Mouse (Mus musculus) thymus, postnatal 10 days (tissue): Measurements from ENCODE around the gene Entr1.
A peak's percentile ranks its signal among the peaks of the same experiment; 100 is the strongest.

Experiments used
- DNase-seq, 2 experiments: peaks; one replicate each; pipeline ENCODE4 v3.0.0; 2021; ENCODE audit warnings: low spot score in 2 of 2

Entr1 gene

DNA sequence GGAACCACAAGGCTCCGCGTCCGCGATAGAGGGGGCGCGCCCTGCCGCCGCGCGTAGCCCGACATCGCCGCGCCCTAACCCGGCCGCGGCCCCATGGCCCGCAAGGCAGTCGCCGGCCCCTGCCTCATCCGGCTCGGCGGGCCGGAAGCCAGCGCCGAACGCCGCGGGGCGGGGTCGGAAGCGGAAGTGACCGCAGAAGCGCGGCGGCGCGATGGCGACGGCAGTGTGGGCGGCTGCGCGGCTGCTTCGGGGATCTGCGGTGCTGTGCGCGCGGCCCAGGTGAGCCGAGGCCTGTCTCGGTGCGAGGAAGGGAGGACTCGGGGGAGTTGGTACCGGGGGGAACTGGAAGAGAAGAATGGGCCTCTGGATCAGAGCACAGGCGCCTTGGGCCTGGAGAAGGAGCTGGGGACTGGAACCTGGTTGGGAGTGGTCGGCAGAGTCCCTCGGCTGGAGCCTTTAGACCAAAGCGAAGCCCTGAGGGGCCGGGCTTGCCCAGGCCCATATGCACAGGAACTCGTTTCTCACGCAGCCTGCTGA, at the start of gene Entr1, which contains the start of gene Pmpca:
Gene Entr1, minus strand, starts transcription at position 163 of the 537 bp plus-strand sequence.
Gene Pmpca, plus strand, starts transcription at position 186 of the 537 bp plus-strand sequence.
- DNase-seq: peak; percentile 74 to 87

- DNase-seq: no peak
Observed at GRCm38 (mm10) chr2:26438373-26438772, 49.3 kb upstream of the Entr1 start.

GRCm38 (mm10) chr2:26437221-26437620, 48.1 kb upstream of the Entr1 start:
- no peak for DNase-seq

DNA sequence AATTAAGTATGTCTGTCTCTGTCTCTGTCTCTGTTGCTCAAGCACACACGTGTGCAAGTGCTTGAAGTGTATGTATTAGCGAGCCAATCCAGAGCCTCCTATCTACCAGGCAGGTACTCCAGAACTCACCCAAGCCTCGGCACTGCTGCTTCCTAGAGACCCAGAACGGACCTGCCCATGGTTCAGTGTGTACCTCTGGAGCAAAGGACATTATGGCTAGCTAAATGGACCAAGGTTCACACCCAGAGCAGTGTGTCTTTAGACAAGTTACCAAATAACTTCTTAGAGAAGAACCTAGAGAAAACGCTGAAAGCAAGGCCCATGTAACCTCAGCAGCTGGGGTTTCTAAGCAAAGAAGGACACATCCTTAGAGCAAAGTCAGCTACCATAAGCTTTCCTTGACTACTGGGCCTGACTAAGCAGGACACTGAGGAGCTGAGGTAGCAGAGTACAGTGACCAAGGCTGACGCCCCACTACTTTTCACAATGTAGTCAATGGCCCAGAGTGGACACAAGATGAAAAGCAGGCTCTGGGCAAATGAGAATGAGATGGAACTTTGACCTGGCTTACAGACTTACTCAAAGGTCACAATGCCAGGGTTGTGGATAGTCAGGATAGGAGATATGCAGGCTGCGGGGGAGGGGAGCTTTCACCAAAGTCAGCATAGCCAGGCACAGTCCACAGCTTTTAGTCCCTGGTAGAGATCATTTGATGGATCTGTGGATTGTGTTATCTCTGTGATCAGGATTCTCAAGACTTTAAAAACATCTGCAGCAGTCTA, 45.9 kb upstream of the Entr1 start:
- DNase-seq: no peak

GRCm38 (mm10) chr2:26429851-26430250, 40.7 kb upstream of the Entr1 start:
- no peak for DNase-seq

GRCm38 (mm10) chr2:26424541-26424940, 35.4 kb upstream of the Entr1 start:
- DNase-seq: no peak

DNA sequence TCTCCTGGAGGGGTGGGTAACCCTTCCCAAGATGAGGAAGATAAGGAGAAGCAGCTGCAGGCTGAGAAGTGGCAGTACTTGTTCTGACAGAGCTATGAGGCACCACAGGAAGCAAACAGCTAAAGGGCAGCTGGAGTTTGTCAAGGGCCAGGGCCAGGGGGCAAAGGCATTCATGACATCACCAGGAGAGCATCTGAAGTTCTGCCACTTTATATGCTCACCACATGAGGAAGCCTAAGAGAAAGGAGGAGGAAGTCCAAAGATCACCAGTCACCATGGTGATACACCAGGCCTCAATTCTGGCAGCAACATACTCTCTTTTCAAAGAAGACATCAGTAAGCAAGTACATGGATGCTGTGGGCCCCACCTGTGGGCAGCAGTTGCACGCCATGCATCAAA, 34.0 kb upstream of the Entr1 start:
- no peak for DNase-seq

GRCm38 (mm10) chr2:26421969-26422368, 32.9 kb upstream of the Entr1 start:
- no peak for DNase-seq

DNA sequence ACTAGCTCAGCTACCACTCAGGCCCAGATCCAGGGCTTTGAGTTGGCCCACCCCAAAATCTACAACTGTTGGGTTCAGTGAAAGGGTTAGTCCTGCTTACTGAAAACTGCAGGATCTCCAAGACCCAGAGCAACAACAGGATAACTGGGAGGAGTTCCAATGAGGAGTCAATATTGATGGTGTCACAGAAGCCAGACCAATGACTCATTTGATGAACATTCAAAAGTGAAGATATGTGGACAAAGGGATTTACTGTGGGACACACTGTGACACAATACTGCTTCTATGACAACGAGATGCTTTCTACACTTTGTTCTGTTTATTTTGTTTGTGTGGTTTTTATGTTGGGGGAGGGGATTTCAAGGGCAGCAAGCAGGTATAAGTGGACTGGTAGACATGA, 29.0 kb upstream of the Entr1 start:
- DNase-seq: no peak

DNA sequence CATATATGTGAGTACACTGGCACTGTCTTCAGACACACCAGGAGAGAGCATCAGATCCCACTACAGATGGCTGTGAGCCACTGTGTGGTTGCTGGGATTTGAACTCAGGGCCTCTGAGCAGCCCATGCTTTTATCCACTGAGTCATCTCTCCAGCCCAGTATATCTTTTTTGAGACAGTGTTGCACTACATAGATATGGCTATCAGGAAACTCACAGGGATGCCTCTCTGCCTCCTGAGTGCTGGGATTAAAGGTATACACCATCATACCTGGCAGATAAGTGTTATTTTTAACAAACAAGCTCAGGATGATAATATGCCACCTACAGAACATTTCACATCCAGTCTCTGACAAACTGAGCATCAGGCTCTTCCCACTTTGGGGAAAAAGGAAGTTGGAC, 27.9 kb upstream of the Entr1 start:
- no peak for DNase-seq

GRCm38 (mm10) chr2:26410931-26411411, 21.9 kb upstream of the Entr1 start:
- DNase-seq: no peak

- DNase-seq: no peak
Observed at GRCm38 (mm10) chr2:26410091-26410490, 21.0 kb upstream of the Entr1 start.

DNA sequence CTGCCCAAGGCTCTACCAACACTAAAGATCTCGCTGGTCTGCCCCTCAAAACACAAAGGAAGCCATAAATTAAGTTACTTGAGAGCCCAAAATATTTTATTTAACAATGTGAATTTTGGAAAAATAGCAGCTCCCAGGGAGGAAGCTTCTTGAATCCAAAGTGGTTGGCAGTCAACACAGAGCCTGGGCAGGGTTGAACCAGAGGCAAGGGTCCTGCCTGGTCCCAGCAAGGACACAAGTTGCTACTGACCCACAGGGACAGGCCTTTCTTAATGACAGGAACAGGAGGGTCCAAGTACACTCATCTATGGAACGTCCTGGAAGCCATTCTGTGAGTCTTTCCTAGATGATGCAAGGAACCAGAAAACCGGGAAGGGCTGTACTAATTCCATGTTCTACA, 20.2 kb upstream of the Entr1 start:
- no peak for DNase-seq

- DNase-seq: peak; percentile 85 to 98
Observed at GRCm38 (mm10) chr2:26408515-26409356, 19.6 kb upstream of the Entr1 start, which contains the start of gene Inpp5e. Gene Inpp5e, minus strand, starts transcription at chr2:26409203.

- DNase-seq: no peak
Observed at GRCm38 (mm10) chr2:26403306-26403705, 14.2 kb upstream of the Entr1 start.

GRCm38 (mm10) chr2:26402265-26402664, 13.1 kb upstream of the Entr1 start:
- no peak for DNase-seq

DNA sequence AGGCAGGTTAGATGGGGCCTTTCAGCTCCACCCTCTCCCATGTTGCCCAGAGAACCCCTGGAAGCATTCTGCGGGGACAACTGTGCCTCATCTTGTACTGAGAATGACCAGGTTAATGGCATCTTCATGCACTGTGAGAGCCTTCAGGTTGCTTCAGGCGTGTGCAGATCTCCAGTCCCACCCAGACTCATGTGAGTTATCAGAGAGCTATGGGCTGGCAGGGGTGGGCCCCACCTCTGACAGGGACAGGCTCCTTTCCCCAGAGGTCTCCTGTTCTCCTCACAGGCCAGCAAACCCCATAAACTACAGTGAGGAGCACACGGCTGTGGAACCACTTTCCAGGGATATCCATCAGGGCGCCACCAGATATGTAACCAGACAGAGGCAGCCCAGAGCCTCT, 11.9 kb upstream of the Entr1 start:
- DNase-seq: no peak

GRCm38 (mm10) chr2:26400296-26400695, 11.2 kb upstream of the Entr1 start:
- no peak for DNase-seq

DNA sequence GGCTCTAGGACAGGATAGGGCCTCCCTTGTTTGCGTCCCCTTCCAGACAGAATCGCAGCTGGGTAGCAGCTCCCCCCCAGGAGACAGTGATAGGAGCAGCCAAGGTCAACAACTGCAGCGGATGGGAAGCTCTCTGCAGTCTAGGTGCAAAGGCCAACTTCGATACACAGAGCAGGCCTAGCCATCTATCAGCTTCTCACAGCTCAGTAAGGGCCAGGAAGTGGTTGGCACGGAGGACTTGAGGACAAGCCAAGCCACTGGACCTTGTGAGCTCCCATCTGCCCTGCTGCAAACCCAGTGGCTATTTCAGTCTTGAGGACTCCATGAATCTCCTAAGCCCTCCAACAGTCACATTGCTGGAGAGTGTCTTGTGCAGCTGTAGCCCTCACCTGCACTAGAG, 10.5 kb upstream of the Entr1 start:
- DNase-seq: no peak

GRCm38 (mm10) chr2:26398978-26399377, 9.9 kb upstream of the Entr1 start:
- DNase-seq: no peak

DNA sequence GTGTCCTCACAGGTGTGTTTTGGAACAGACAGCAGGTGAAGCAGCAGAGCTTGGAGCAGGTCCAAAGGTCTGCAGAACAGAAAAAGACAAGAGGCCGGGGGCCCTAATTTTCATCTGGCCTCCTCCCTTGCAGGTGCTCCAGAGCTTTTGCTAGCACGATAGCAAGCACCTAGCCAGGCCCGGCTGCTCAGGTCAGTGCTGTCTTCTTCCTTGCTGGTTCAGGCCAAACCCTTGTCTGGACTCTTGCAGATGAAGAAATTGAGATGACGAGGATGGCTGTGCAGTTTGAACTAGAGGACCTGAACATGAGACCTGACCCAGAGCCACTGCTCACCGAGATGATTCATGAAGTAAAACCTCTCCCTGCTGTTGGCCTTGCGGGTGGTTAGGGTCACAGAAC, 2.5 kb upstream of the Entr1 start:
- no peak for DNase-seq

- no peak for DNase-seq
Observed at GRCm38 (mm10) chr2:26390954-26391353, 1.8 kb upstream of the Entr1 start.
